Mouse (Mus musculus) common myeloid progenitor, adult 5-6 weeks (primary cell): ENCODE data around the gene Stk10. TPM values are rescaled to one million over a fixed set of nuclear protein-coding genes. Genes with fewer than 3 reads are reported as not detected.
A peak's percentile ranks its signal among the peaks of the same experiment; 100 is the strongest.

Experiments
- ATAC-seq: replicated peaks from 2 replicates; pipeline ENCODE4 v1.8.0; 2016; ENCODE audit warnings: low read depth, mild to moderate bottlenecking, moderate TSS enrichment, inconsistent platforms; ENCODE audit not compliant: poor library complexity, severe bottlenecking
- total RNA-seq: library from RNA; stranded (forward); fragments of 200-1000, 187-1606 nt; gene quantifications from 2 replicates; pipeline ENCODE4 v1.2.3, GENCODE M21; 2017

Gene Stk10
- total RNA-seq, 1 experiment from 2014 or later: 20.9 TPM

DNA sequence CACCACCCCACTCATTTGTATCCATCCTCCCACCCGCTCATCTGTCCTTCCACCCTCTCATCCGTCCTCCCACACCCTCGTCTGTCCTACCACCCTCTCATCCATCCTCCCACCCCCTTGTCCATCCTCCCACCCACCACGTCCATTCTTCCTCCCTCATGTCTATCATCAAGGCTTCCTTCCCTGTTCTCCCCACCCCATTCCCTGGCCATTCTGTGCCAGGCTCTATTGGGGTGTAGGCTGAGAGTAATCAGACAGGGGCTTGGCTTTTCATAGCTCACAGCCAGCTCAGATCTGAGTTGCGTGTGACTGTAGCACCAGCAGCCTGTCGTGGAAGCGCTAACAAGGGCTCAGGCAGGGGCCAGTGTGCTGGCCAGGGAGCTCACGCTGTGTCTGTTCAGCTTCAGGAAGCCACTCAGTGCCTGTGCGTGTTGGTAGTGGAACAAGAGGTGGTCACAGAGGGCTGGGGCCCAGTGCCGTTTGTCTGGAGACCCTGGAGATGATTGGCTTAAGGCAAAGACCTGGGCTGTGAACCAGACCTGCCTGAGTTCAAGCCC lies 14.4 kb downstream of the Stk10 start:
- ATAC-seq: no peak

- ATAC-seq: no peak
Observed at GRCm38 (mm10) chr11:32548240-32548639, 15.1 kb downstream of the Stk10 start.

DNA sequence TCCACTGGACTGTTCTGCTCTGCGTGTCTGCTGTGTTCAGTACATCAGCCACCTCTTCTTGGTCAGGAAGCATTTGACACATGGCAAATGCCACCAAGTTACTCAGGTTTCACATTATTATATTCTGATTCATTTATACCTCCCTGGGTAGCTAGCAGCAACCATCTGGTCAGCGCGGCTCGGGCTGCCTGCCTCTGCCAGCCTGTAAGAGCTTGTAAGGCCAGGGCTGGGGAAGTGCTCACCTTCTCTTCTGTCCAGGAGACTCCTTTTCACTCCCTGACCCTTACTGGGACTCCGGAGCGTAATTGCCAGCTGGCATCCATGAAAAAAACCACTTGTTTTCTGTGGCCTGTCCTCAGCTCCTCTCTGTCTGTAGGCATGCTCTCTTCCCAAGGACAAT lies 16.1 kb downstream of the Stk10 start:
- no peak for ATAC-seq

DNA sequence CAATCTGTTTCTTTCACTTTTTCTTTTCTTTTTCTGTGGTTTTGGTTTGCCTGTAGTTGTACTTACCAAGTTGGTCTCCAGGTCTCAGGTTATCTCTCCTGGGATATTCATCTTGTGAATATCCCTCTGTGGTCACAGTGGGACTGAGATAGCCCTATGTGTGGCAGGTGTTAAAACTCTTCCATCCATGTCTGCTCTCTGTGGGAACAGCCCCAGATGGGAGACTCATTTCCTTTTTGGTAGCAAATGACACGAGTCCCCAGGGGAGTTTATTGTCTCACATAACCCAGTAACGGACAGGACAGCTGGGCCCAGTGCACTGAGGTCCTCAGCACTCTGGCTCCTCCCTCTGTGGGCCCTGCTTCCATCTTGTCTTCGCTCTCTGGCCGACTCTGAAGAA lies 17.0 kb downstream of the Stk10 start:
- ATAC-seq: no peak

GRCm38 (mm10) chr11:32551056-32551455 lies 18.0 kb downstream of the Stk10 start:
- no peak for ATAC-seq

DNA sequence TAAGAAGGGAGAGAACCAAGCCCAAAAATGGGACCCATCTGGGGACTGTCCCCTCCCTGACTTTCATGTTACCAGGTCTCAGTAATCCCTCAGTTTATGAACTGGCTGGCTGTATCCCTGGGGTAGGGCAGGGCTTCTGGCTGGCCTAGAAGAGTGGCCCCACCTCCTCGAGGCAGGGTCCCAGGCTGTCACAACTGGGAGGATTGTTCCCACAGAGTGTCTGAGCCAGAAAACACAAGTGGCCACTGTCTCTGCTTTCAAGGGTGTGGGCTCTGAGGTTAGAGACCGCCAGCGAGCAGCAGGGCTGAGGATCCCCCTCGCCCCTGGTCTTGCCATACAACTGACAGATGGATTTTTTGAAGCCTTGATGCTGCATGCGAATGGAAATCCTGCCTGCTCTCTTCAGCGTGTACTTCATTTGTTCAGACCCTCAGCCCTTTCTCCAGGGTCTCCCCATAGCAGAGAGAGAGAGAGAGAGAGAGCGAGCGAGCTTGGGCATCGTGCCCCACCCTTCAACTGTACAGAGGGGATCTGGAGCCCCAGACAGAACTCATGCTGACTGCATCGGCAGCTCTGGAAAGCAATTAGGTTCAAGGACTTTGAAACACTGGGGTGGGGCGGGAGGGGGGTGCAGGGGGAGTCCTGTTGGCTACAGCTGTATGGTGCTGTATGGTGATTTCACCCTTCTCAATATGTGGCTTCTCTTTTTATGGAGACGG lies 18.6 kb downstream of the Stk10 start:
- ATAC-seq: no peak

DNA sequence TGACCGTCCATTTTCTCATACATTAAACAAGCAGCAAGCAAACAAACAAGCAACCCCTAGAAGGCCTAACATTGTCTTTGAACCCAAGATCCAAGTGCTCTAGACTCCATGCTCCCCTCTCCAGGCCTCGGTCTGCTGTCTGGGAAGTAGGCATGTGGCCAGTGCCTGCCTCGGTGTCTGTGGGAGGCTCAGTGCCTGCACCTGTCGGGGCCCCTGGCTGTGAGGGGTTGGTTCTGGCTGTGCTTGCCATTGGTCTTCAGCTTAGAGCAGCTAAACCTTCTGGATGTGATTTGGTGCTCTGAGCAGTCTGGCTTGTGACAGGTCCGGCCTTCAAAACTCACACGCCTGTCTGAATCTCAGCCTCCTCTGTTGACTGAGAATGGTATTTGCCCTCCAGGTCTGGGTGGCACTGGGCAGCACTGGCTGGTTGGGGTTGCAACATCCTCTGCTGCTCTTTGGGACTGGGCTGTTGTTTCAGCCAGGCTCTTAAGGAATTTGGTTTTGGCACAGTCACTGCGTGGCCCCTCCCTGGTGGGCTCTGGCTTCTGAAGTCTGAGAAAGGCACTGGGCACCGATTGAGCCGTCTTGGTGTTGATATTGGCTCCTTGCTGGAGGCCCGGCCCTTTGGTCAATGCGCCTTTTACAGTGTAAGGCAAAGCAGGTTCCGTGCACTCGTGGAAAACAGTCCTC lies 19.4 kb downstream of the Stk10 start:
- ATAC-seq: peak; percentile 17; the same call in 1 of the 2 replicates

GRCm38 (mm10) chr11:32553311-32554140 lies 20.4 kb downstream of the Stk10 start:
- ATAC-seq: peak; percentile 67

DNA sequence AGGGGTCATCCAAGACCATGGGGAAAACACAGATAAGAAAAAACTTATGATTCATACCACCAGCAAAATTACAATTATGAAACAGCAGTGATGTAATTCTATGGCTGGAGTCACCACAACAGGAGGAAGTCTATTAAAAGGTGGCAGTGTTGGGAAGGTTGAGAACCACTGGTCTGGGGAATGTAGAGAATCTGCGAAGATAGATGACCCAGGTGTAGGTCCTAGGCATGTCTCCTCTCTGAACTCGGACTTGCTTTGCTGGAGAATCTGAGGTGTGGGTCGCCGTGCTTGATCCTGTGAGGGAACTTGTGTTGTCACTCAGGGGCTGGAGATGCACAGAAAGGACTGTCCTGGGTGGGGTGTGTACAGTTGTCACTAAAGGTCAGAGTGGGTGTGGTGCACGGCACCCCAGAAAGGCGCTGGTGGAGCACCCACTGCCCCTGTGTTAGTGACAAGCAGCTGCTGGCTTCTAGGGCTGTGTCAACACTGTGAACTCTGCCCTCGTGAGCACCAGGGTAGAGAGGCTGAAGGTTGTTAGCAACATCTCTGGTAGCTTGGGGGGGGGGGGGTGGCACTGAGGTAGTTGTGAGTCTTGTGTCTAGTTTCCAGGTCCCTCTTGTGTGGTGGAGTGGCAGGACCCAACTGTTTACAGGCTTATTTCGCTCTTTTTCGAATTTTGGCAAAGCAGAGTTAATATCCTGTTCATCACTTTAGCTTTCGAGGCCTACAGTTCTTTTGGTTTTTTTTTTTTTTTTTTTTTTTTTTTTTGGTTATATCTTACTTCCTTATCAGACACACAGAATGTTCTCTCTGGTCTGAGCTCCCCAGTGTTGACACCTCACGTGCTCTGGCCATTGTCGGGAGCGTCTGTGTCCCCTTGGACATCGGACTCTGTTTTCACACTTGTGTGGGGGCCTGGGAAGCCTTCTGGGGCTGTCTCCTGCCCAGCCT lies 21.3 kb downstream of the Stk10 start:
- ATAC-seq: peak; percentile 34

GRCm38 (mm10) chr11:32555103-32555689 lies 22.1 kb downstream of the Stk10 start:
- no peak for ATAC-seq

DNA sequence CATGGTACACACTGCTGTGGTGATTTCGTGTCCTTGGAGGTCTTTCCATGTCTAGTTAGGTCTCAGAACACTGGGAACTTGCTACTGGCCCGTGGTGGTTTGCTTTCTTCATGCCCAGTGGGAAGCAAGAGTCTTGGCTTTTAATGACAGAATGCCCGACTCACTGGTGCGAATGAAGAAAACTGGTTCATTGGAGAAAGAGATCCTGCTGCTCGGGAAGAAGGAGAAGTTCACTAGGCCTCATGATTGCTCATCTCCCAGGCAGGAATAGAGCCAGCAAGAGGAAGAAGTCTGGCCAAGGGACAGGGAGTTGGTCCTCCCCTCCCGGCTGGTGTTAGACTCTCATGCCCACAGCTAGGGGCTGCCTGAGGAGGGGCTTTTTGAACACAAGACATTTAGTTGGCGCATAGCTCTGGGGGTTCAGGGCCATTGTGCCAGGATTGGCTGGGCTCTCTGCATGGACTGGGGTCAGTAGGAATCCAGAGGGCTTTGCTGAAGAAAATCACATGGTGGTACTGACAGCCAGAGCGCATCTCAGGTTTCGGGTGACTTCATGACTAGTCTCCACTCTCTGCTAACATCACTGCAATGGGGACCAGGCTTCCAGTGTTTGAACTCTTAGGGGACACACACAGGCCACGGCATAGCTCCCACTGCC lies 23.4 kb downstream of the Stk10 start:
- ATAC-seq: no peak

DNA sequence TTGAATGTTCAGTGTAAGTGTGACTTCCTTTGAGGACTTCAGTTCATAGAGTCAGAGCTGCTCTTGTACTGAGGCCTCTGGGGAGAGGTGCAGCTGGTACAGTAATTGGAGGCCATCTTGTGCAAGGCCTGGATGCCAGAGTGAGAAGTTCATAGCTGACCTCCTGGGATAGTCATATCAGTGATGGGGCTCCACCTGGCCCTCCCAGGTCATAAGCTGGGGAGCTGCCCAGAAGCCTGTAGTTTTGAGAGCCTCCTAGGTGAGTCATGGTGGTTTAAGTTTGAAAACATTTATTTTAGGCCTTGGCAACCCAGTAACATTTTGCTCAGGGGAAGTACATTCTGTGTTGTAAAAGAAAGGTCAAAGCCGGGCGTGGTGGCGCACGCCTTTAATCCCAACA lies 24.9 kb downstream of the Stk10 start:
- no peak for ATAC-seq

DNA sequence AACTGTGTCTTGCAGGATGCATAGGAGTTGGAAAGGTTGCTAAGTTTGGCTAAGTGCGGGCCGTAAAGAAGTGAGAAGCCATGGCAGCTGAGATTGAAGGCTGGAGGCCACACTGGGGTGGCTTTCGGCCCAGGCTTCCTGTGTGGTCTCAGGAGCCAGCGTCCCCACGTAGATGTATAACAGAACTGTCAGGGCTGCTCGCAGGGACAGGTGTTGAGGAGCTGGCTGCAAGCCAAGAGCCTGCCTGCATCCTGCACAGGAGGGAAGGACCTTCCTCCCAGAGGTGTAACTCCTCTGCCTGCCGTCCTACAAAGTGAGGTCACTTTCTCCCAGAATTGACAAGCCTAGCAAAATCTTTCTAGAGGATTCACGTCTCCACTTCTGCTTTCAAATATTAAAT lies 25.6 kb downstream of the Stk10 start:
- peak; percentile 48 for ATAC-seq

DNA sequence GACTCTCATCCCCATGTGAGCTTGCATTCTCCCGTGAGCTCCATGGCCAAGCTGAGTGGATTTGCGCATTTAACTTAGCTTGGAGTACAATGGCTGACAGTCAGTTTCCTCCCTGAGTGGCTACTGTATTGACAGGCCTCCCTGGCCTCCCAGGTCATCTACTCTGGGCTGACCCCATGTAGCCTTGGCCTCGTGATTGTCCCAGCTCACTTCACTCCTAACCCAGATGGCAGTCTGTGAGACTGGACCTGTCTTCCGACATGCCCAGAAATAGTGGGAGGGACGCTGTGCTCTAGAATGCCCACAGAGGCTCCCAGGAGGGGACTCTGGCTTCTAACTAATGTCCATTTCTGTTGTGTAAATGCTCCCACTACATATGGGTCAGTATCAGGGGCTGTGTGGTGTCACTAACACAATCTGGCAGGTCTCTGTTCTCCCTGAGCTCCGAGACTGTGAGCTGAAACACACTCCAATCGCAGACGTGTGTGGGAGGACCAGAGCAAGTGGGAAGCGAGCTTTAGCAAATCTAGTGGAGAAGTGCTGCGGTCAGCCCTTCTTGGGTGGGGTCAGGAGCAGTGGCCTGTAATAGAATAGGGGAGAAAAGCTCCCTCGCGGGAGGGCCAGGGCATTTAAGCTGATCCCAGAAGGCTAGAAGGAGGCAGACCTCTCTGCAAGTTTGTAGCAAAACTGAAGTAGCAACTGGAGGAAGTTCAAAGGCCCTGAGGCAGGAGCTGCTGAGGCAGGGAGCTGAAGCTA lies 27.1 kb downstream of the Stk10 start:
- ATAC-seq: no peak

DNA sequence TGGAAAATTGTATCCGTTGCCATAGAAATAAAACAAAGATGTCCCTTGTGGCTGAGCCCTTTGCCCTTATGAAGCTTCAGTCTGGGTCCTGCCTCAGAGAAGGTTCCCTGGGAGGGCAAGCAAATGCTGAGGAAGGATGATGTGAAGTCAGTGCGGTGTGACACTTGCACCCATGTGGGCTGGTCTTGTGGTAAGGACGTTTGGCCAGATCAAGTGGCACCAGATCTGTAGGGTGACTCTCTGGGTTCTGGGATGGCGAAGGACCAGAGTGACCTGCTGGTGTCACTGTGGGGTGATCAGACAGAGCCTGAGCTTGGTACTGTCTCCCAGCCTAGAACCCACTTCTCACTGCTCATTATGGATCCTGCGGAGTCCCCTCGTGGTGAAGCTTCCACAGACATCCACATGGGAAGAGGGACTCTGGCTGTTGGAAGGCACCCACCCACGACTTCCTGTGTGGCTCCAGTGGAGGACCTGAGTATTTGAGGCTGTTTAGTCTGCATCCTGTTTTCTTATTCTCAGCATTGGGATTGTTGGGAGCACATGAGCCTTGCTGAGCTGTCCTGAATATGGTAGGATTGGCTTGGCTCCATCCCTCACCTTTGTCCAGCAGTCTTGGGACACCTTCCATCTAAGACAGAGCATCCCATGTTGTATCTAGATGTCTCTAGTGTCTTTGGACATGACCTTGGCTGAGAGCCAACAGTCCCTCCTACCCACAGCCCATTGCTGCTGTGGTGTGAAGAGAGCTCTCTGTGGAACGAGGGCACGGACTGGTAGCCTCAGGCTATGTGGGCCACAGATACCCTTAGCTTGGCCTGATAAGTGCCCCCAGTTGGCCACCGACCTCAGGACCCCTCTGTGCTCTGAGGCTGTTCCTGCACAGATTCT lies 28.6 kb downstream of the Stk10 start:
- peak; percentile 12 for ATAC-seq

- ATAC-seq: no peak
Observed at GRCm38 (mm10) chr11:32562706-32563105, 29.6 kb downstream of the Stk10 start.

DNA sequence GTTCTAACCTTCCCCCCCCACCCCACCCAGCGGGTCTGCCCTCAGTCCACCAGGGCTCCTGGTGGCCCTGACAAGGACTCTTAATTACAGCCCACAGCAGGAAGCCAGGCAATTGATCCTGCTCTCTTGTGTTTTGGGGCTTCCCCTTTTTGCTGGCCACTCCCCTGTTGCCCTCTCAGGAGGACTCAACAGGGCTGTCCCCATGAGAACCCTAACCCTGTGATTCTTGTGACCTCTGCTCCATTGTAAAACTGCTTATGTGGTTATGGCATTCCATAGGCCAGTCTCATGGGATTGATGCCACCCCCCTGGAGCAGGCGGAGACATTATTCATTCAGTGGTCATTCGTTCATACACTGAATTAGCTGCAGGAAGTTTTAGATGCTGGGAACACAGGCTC lies 30.6 kb downstream of the Stk10 start:
- ATAC-seq: peak; percentile 50
